Mouse (Mus musculus): ENCODE results near the gene Ankrd44. TPM values are rescaled to one million over a fixed set of nuclear protein-coding genes. Genes with fewer than 3 reads are reported as not detected.

Ankrd44 gene
- total RNA-seq, 4 experiments from 2014 or later: 6.9 to 13.4 (median 8.3) TPM

DNA sequence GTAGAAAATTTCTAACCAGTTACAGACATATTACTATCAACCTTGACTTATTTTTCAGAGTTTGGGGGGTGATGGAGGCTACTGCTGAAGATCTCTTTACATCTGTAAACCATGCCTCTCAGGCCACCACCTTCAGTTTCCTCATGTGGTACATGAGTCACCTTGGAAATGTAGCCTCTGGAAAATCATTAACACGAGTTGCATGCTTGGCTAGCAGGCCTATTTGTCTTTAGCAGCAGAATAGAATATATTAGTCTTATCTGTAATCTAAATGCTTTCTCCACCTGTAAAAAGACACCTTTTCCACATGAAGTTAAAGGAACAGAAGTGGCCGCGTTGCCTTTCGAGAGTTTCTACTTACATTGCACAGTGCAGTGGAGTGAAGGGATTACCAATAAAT lies 267.6 kb downstream of the Ankrd44 start:
- DNase-seq (ENCODE audit: low spot score): no peak

DNA sequence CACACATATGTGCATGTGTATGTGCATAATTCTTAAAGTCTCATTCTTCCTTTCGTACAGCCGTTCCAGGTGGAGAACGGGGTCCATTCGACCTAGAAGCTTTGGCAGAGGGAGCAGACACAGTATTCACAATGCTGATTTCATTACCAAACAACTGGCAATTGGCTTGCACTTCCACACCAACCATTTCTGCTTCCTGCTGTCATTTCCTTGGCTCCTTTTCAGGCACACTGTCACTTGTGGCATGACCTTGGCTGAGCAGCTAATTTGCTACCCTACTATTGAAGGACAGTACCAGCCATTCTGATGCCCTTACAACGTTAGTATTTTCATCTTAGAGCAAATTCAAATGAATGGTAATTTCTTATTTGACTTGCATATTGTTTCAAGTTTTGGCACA lies 277.9 kb downstream of the Ankrd44 start:
- DNase-seq (ENCODE audit: low spot score): peak; percentile 34

DNA sequence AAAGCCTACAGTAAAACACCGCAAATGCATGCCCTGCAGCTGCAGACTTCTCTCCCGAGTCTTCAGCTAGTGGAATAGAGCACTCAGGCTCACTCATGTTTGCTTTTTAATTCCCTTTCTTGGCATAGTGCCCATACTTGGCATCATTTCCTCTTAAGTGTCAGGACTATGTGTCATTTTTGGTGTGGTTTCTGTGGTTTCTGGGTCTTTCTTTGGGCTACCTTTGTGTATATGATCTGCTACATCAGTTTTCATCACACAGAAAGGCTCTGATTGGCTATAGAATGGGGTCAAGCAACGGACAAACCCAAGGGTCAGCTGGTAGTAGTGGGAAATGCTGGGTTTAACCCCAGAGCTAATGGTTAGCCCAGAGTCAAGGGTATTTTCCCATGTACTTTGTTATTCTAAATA lies 278.8 kb downstream of the Ankrd44 start:
- no peak for DNase-seq (ENCODE audit: low spot score)

DNA sequence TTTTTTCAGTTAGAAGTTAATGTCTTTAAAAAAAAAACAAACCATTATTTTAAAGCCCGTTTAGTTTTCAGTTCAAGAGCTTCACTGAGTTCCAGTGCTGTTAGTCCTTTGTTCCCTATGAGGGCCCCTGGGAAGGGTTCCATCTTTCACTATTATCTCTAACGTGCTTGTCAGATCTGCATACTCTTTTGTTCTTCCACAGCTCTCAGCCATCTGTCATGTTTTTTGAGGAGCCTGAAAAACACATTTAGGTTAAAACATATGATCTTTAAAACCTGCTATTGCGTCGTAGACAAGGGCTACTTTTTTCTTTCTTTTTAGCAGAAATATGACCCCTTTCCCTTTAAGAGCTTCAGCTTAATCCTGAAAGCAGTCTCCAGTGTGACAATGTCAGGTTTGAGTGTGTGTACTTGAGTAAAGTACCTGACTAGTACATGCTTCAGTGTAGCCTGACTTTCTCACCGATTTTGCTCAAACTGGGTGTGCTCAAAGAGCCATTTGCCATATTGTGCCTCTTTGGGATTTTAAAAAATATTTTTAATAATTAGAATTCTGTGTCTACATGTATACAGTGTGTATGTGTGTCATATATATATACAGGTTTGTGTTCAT lies 285.9 kb downstream of the Ankrd44 start:
- no peak for DNase-seq (ENCODE audit: low spot score)

DNA sequence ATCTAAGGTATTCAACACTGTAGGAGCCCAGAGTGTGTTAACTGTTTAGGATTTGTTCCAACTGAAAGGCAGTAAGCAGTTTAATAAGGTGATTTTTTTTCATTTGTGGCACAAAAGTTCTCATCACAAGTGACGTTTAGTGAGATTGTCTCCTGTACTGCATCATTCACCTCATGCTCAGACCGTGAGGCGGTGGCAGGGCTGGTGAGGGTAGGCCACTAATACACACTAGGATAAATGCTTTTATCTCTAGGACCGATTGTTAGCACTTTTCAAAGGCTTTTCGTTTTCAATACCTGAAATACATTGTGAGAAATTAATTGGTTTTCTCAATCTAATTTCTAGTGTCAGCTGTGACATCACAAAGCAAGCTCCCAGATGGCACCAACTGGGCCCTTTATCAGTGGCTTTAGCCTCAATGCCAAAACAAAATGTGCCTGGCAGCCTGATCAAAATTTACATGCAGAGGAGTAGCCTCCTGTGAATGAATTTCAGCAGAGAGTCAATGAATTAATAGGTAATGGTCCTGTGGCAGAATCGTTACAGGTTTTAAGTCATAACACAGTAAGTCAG lies 286.6 kb downstream of the Ankrd44 start:
- DNase-seq (ENCODE audit: low spot score): no peak

DNA sequence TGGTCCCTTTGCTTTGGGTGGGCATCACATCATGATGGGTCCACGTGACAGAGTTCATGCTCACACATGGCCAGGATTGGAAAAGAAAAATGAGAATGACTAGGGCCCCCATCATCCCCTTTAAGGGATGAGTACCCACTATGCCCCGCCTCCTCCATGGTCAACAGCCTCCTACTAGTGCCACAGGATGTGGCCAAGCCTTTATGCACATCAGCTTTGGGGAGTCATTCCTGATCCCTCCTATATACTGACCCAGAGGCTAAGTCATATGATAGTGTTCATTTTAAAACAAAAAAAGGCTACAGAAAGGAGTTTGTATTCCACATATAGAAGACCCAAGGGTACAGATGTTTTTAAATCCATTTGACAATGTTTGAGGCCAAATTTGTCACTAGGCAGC lies 287.1 kb downstream of the Ankrd44 start:
- DNase-seq (ENCODE audit: low spot score): no peak

DNA sequence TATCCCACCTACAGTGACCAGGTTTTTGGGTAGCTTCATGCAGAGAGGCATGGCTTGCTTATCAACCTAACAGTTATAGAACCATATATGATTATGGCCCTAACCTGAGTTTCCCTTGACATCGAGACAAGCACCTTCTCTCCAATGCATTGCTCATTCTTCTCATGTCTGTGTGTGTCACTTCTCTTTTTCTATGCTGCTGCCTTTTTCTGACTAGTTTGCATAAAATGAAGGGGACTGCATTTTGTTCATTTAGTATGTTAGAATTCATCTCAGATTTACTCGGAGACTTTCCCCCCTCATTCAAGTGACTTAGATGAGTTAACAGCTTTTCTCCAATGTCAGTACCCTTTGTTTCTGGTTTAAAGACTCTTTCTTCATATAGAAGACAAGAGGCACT lies 288.8 kb downstream of the Ankrd44 start:
- no peak for DNase-seq (ENCODE audit: low spot score)

DNA sequence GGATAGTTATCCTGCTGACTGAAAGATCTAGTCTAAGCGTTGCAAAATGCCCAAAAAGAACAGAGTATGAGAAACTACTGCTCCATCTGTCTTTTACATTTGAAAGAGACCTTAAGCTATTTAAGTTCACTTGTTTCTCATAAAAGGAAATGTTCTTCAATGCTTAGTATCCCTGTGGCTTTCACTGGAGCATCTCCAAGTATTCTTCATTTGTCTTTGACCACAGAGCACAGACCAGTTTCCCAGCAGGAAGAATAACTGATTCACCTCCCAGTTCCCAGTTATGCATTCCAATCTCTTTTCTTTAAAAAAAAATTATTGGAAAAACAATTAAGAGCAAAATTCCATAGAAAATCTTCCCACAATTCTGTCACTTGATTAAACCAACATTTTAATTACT lies 297.1 kb downstream of the Ankrd44 start:
- DNase-seq (ENCODE audit: low spot score): no peak

DNA sequence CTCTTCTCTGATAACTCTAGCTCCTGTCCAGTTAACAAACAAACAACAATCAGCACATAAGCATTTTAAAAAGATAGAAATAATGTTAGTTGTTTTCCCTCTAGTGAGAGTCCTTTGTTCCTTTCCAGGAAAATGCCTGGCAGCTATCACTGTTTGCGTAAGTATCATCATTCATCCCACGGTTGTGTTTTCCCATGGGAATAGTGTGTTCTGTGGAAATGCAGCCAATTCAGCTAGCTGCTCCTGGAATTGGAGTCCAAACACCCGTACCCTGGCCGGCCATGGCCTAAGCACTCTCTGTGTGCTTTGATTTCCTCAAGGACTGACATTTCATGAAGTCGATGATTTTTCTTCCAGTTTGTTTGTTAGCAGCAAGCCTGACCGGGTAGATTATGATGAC lies 311.2 kb downstream of the Ankrd44 start:
- DNase-seq (ENCODE audit: low spot score): no peak

DNA sequence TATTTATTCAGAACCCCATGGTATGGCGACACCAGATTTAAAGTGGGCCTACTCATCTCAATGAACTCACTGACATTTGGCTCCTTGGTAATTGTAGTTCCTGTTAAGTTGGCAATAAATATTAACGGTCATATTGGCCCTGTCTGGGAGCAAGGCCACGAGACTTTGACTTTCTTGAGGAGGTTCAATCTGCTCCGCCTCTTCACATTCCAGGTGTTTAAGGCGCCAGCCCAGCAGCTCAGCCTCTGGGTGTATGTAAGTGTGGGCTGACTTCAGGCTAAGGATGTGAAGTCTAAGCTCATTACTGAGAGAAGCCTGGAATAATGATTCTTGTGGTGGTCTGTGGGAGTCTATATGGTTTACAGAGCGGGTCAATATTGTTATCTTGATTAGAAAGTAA lies 313.8 kb downstream of the Ankrd44 start:
- no peak for DNase-seq (ENCODE audit: low spot score)

DNA sequence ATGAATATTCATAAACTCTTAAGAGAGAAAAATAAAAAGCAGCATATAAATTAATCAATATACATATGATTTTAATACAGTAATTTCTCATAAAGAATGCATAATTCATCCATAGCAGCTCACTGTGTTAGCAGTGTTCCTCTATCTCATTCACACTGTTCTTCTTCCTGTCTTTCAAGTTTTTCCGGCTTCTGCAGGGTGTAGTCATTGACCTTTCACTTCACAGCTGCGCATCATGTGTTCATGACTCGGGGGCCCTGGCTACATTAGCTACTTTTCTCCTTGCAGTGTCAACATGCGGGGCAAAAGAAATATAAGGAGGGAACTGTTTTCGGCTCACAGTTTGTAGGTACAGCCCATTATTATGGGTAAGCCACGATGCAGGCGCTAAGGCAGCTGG lies 314.3 kb downstream of the Ankrd44 start:
- DNase-seq (ENCODE audit: low spot score): no peak

DNA sequence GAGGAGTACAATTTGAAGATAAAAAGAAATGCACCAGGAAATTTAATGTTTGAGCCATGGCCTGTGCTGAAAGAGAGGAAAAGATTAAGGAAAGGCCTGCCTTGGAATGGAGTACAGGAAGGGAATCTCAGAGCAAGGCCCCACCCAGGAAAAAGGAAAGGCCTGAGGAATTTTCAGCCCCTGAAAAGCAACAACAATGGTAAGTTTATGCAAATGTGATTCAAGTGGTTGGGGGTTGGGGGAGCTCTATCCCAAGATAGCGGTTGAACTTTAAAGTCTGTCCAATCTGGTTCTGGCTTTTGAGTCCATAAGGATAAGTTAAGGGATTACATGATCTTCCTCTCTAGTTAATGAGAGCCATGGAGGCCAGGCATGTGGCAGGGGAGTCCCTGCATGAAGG lies 319.3 kb downstream of the Ankrd44 start:
- DNase-seq (ENCODE audit: low spot score): no peak

DNA sequence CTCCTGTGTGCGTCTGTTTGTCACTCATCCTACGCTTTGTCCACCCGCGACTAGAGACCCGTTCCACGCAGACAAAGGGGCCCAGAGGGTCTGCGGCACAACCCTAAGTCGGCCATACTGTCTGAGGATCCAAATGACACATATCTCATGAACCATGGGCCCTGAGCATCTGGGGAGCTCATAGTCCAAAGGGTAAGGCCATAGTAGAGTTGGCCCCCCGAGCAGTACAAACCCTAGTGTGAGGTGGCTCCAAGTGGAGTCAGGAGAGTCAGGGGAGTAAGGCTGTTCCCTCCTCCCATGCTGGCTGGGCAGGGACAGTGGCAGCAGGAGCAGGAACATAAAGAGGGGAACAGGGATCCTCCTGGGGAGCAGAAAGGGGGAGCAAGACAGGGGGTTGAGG lies 324.5 kb downstream of the Ankrd44 start:
- DNase-seq (ENCODE audit: low spot score): no peak

DNA sequence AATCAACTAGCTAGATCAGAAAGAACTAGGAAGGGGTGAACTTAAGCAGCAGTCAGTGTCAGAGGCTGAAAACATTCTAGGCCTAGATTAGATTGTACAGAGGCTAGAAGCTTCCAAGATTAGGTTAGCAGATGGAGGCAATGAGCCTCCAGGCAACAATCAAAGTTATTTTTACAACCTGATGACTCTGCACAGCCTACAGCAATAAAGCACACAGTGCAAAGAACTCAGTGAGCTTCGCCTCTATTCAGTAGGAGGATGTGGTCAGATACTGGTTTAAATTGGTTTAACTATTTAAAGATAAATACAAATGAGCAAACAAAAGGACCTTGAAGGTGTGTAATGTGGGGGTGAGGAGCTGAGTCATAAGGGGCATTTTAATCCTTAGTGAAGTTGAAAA lies 325.9 kb downstream of the Ankrd44 start:
- no peak for DNase-seq (ENCODE audit: low spot score)

DNA sequence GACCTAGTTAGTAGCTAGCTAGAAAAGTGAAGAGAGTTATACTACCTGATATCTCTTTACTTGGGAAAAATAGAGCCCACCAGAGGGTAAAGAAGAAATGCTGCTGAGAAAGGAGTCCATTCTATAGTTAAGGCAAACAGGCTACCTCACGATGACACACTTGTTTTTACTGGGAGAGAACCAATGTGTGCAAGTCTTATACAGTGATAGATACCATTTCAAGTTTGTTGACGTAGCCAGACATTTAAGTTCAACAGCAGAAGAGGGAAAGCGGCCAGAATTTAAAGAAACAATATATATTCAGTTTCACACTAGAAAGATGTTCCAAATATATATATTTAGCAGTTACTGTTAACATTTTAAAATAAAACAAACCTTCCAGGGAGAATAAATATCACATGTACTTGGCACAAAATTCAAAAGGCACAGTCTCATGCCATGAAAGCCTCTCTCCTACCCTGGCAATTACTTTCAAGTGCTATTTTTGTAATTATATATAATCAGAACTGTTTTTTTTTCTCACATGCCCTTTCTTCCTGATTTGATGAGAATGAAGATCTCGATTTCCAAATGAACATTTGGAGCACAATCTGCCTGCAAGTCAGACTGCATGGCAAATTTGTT lies 328.5 kb downstream of the Ankrd44 start:
- no peak for DNase-seq (ENCODE audit: low spot score)

DNA sequence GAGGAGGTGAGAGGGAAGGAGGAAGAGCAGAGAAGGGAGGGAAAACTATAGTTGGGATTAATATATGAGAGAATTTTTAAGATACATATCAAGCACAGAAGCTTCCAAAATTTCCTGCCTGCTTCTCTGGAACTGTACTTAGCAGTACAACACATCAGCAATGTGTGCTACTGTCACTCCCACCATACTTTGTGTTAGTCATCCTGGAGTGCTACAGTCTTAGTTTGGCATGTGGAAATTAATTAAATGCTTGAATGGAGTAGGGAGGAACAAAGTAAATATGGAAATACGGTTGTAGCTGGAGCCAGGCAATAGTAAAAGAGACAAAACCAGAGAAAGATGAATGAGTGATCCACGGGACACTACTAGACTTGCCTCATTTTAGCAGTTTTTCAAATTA lies 330.0 kb downstream of the Ankrd44 start:
- DNase-seq (ENCODE audit: low spot score): no peak

Small RNA genes within 50 kb of the gene (microRNA-seq; reads per million reads assigned to microRNA genes)
- not detected for gene Gm24053

Other genes with a start within 250 kb of the Ankrd44 start
- 10 to 100 TPM; 64.1 to 82.3 (median 73.5) TPM for gene Sf3b1, start 101.1 kb upstream of the Ankrd44 start, total RNA-seq (2022)
- gene Coq10b, start 126.4 kb upstream of the Ankrd44 start, total RNA-seq (2022): 10 to 100 TPM; 46.6 to 58.8 (median 51.8) TPM
- gene Hspe1, start 161.7 kb upstream of the Ankrd44 start, total RNA-seq (2022): 100 to 1,000 TPM; 149 to 184 (median 172) TPM
- gene Hspd1, start 161.9 kb upstream of the Ankrd44 start, total RNA-seq (2022): 100 to 1,000 TPM; 360 to 382 (median 373) TPM
- 10 to 100 TPM; 28.0 to 33.3 (median 28.8) TPM for gene Mob4, start 204.8 kb upstream of the Ankrd44 start, total RNA-seq (2022)